Mouse (Mus musculus): Measurements from ENCODE around the gene Pex19.

The Pex19 gene

GRCm38 (mm10) chr1:172126376-172127347 is at the start of gene Pex19:
Gene Pex19, plus strand, starts transcription at chr1:172126755.
- peak; percentile 55 to 70 for DNase-seq (ENCODE audit: low spot score in 2 of 2)

- DNase-seq (ENCODE audit: low spot score in 2 of 2): no peak
Measured at GRCm38 (mm10) chr1:172077981-172078380, 48.6 kb upstream of the Pex19 start.

DNA sequence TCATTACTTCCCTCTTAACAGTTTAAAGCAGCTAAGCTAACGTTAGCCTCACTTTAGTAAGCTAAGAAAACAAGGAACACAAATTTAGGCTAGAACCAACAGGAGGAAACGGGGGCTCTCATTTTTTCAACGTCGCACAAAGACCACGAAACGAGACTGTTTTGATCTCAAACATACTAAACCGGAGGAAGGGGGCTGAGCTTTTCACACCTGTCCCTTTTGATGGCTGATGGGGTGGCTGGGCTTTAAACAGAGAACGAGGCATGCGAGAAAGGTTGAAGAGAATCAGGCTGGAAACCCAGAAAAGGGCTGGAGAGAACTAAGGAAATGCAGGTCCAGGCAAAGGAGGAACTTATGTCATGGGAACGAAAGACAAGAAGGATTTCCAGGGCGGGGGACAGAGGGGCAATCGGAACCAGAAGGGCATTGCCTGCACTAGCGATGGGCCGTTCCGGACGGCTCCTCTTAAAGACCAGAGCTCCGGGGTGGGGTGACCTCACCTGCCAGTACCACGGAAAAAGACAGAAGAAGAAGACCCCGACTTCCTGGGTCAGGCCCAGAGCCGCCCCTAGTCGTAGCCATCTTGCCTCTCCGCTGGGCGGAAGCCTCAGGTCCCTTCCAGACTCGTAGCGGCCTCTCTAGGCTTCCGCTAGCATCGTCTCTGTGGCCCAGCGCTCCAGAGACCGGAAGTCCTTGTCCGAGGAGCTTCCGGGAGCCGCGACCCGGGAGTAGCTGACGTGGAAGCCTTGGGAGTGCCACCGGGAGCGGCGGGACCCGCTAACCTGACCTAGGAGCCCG is 44.3 kb upstream of the Pex19 start, which contains the start of the genes Copa and Ncstn:
Copa (plus strand) TSS at position 429 of the 798 bp plus-strand sequence.
Ncstn (minus strand) TSS at position 695 of the 798 bp plus-strand sequence.
- peak; percentile 83 to 89 for DNase-seq (ENCODE audit: low spot score in 2 of 2)

- no peak for DNase-seq (ENCODE audit: low spot score in 2 of 2)
Measured at GRCm38 (mm10) chr1:172082899-172083445, 43.6 kb upstream of the Pex19 start.

DNA sequence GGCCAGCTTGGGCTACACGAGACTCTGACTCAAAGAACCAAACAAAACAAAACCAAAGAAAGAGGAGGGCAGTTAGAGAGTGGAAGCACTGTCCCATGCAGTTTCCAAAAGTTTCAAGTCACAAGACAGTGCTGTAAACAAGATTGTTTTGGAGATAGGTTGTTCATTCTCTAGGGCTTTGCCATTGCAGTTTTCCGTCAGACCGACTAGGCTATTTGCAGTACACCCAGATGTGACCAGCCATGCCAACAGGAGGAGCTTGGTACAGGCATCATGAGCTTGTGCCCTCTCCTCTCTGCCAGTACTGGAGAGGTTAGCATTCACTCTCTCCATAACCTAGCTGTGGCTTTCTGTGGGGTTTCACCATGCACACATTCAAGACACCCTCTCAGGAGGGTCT is 33.0 kb upstream of the Pex19 start:
- DNase-seq (ENCODE audit: low spot score in 2 of 2): no peak

DNA sequence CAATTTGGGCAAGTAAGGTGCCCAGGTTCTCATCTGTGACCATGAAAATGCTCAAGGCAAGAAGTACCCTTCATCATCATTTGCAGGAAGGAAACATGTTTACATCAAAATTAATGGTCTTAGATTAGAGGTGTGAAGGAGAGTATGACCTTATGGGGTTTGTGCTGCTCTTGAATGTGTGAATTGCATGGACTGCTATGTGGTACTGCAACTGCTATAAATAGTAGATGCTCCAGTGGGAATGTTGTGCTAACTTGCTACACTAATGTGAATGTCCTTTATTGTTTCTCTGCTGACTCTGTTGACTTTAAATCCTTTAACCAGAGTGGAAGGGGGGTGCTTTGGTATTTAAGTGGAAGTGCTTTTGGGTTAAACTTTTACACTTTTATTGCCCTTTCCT is 32.3 kb upstream of the Pex19 start:
- no peak for DNase-seq (ENCODE audit: low spot score in 2 of 2)

DNA sequence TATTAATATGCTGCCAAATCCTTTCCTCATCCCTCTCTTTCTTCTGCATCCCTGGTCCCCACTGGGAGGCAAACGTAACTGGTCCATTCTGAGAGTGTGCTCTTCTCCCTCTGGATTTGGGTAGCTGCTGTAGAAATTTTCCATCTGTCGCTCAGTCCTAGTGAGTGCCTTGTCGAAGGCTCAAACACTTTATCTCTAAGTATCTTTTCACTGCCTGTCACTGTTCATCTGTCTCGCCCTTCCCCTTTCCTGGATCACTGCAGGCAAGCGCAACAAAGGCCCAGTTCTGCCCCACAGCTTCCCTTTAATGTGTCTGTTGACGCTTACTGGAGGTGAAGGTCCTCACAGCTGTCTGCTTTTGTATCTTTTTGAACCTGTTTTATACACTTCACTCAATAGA is 31.4 kb upstream of the Pex19 start:
- no peak for DNase-seq (ENCODE audit: low spot score in 2 of 2)

- no peak for DNase-seq (ENCODE audit: low spot score in 2 of 2)
Measured at GRCm38 (mm10) chr1:172099325-172100033, 27.1 kb upstream of the Pex19 start.

DNA sequence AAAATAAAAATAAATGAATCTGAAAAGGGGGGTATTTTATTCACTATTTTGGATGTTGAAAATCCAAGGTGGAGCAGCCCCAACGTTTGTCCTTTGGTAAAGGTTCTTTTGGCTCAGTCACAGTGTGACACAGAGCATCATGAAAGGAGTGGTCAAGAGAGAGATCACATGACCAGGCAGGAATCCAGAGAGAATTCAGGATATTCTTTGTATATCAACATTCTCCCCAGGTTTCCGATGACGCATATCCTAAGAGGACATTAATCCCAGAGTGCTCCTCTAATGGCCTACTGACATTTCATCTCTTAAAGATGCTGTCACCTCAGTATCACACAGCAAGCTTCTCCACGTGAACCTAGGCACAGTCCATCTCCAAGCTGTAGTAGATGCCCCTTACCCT is 22.9 kb upstream of the Pex19 start:
- no peak for DNase-seq (ENCODE audit: low spot score in 2 of 2)

GRCm38 (mm10) chr1:172105101-172105500 is 21.5 kb upstream of the Pex19 start:
- no peak for DNase-seq (ENCODE audit: low spot score in 2 of 2)

GRCm38 (mm10) chr1:172107777-172108477 is 18.6 kb upstream of the Pex19 start:
- DNase-seq (ENCODE audit: low spot score in 2 of 2): no peak

GRCm38 (mm10) chr1:172116948-172117347 is 9.6 kb upstream of the Pex19 start:
- no peak for DNase-seq (ENCODE audit: low spot score in 2 of 2)

DNA sequence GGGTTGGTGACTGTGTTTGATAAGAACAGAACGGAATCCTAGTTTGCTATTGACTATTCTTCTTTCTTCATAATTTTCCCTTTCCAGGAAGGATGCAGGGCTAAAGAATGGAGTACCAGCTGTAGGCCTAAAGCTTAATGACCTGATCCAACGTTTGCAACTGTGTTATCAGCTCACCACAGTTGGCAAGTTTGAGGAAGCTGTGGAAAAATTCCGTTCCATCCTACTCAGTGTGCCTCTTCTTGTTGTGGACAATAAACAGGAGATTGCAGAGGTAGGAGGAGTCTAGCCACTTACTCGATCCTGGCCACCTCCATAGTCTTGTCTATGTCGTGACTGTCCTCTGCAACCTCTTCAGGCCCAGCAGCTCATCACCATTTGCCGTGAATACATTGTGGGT is 7.5 kb upstream of the Pex19 start:
- no peak for DNase-seq (ENCODE audit: low spot score in 2 of 2)

- no peak for DNase-seq (ENCODE audit: low spot score in 2 of 2)
Measured at GRCm38 (mm10) chr1:172119720-172120119, 6.8 kb upstream of the Pex19 start.

DNA sequence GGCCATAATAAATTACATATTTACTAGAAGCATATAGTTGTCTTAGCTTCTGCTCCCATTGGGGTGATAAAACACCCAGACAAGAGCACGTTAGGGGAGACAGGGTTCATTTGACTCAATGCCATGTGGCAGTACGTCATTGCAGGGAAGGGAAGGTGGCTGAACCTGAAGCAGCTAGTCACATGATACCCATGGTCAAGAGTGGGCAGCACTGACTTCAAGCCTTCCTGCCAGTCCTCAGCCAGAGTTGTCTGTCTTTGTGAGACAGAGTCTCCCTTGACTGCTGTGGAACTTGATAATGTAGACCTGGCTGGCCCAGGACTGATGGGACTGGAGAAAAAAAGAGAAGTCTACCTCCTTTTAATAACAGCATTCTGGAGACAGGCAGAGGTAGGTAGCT is 3.9 kb upstream of the Pex19 start:
- no peak for DNase-seq (ENCODE audit: low spot score in 2 of 2)

DNA sequence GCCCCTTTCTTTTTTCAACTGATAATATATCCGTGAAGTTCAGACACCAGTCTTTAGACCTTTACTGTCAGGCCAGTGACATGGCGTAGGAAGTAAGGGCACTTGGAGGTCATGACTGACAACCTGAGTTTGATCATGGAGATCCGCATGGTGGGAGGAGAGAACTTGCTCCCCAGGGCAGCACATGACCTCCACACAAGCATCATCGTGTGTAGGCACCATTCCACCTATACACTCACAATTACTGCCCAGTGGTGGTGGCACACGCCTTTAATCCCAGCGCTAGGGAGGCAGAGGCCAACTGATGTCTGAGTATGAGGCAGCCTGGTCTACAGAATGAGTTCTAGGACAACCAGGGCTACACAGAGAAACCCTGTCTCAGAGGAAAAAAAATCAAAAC is 2.0 kb upstream of the Pex19 start:
- no peak for DNase-seq (ENCODE audit: low spot score in 2 of 2)

DNA sequence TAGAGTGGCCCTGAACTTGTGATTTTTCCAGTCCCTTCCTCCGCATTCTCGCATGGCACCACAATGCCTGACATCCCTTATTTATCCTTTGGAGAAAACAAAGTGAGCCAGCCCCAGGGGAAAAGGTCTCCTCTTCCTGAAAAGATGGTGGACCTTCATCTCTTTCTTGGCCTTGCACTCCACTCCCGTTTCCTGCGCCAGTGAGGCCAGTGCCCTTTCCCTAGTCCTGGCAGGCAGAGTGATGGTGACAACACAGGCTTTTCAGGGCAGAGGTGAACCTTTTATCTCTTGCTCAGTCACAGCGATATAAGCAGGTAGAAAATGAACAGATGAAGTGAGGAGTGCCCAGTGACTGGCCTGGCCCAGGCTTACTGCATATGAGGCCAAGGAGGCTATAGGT is 932 bp downstream of the Pex19 start:
- DNase-seq (ENCODE audit: low spot score in 2 of 2): no peak

DNA sequence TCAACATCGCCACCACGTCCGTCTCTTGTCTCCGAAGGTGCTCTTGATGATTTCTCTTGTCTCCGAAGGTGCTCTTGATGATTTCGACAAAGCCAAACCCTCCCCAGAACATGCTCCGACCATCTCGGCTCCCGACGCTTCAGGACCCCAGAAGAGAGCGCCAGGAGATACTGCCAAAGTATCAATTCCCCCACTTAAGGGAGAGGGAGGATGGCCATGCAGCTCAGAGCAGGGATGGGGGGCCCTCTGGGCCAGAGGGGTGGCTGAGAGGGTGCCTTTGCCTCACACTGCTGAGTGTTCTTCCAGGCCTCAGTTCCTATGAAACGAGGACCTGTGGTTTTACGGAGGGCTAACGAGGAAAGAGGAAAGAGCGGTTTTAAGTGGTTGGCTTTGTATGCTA is 2.0 kb downstream of the Pex19 start:
- DNase-seq (ENCODE audit: low spot score in 2 of 2): no peak

DNA sequence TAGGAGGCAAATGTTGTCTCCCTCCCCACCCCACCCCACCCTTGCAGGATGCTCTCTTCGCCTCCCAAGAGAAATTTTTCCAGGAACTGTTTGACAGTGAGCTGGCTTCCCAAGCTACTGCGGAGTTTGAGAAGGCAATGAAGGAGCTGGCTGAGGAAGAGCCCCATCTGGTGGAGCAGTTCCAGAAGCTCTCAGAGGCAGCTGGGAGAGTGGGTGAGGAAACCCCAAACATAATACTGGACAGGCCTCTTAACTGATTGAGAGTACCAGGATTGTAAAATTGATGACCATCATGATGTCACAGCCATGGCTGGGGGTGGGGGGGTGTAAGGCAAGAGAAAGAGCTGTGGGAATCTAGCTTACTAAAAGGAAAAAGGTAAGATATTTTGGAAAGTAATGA is 2.6 kb downstream of the Pex19 start:
- no peak for DNase-seq (ENCODE audit: low spot score in 2 of 2)

- no peak for DNase-seq (ENCODE audit: low spot score in 2 of 2)
Measured at GRCm38 (mm10) chr1:172129780-172130179, 3.2 kb downstream of the Pex19 start.

- no peak for DNase-seq (ENCODE audit: low spot score in 2 of 2)
Measured at GRCm38 (mm10) chr1:172132319-172132718, 5.8 kb downstream of the Pex19 start.
